Mouse (Mus musculus) heart, postnatal 0 days (tissue): ENCODE measurements around the gene Pgbd5. TPM values are rescaled to one million over a fixed set of nuclear protein-coding genes. Genes with fewer than 3 reads are reported as not detected.

ENCODE experiments used
- ATAC-seq: fragments of 200-750 bp; cut with Nextera tagmentation; 2 replicates; pipeline ENCODE4 v1.8.0; 2017; ENCODE audit warnings: low read depth, moderate number of reproducible peaks, moderate library complexity; ENCODE audit not compliant: insufficient read depth
- DNase-seq: peaks from one replicate; pipeline ENCODE4 v3.0.0-alpha.2; 2016; ENCODE audit warnings: low spot score
- H3K27ac ChIP-seq: fragments of 300-500 bp; sonication (generic); 2 replicates; pipeline ENCODE4 v1.5.1; 2014; ENCODE audit warnings: low read depth, mild to moderate bottlenecking
- H3K27me3 ChIP-seq: fragments of 300-500 bp; sonication (generic); 2 replicates; pipeline ENCODE4 v1.6.1; 2014; ENCODE audit warnings: low read length, mixed read lengths; ENCODE audit not compliant: control insufficient read depth, insufficient read depth
- H3K36me3 ChIP-seq: fragments of 300-500 bp; sonication (generic); replicated peaks from 2 replicates; pipeline ENCODE4 v1.6.1; 2014; ENCODE audit warnings: low read length, mixed read lengths; ENCODE audit not compliant: control insufficient read depth, insufficient read depth
- H3K4me1 ChIP-seq: fragments of 300-500 bp; sonication (generic); 2 replicates; pipeline ENCODE4 v1.6.1; 2014; ENCODE audit warnings: antibody characterized with exemption; ENCODE audit not compliant: control insufficient read depth, insufficient read depth
- H3K4me2 ChIP-seq: fragments of 300-500 bp; sonication (generic); 2 replicates; pipeline ENCODE4 v1.6.1; 2014; ENCODE audit warnings: low read depth, mild to moderate bottlenecking, low read length, moderate library complexity
- H3K4me3 ChIP-seq: fragments of 300-500 bp; sonication (generic); 2 replicates; pipeline ENCODE4 v1.5.1; 2014; ENCODE audit warnings: low read depth, low read length
- H3K9ac ChIP-seq: fragments of 300-500 bp; sonication (generic); replicated peaks from 2 replicates; pipeline ENCODE4 v1.6.1; 2014; ENCODE audit warnings: low read depth, low read length, mixed read lengths
- H3K9me3 ChIP-seq: fragments of 300-500 bp; sonication (generic); replicated peaks from 2 replicates; pipeline ENCODE4 v1.6.1; 2016; ENCODE audit warnings: low read length; ENCODE audit not compliant: control insufficient read depth
- CTCF ChIP-seq: IDR thresholded peaks from 2 replicates; pipeline ENCODE4 v1.5.1; 2016; ENCODE audit warnings: antibody characterized with exemption, control low read depth, low read depth
- EP300 ChIP-seq: IDR thresholded peaks from 2 replicates; pipeline ENCODE4 v1.6.1; 2016; ENCODE audit warnings: antibody characterized with exemption, low read depth
- WGBS: fragments of 180-500 bp; shearing (Covaris S2); extraction: QIAGEN DNeasy Blood & Tissue Kit; methylation state at CpG from one replicate; pipeline ENCODE4 v1.1.7; 2014; 5-methylcytosine and 5-hydroxymethylcytosine counted together
- polyA plus RNA-seq: library from polyadenylated mRNA; unstranded; fragments of >200 nt; fragmentation: Nextera tagmentation; extraction: Ambion mirVana; gene quantifications from 2 replicates; pipeline ENCODE4 v1.2.1, GENCODE M21; 2015
- total RNA-seq: library from RNA; depleted of rRNA; stranded (reverse); fragments of >200 nt; gene quantifications from 2 replicates; pipeline ENCODE4 v1.2.3, GENCODE M21; 2014; ENCODE audit warnings: low replicate concordance

Pgbd5 gene
- total and polyA plus RNA-seq, 2 experiments from 2014 or later, result 0.97 to 1.7 TPM

DNA sequence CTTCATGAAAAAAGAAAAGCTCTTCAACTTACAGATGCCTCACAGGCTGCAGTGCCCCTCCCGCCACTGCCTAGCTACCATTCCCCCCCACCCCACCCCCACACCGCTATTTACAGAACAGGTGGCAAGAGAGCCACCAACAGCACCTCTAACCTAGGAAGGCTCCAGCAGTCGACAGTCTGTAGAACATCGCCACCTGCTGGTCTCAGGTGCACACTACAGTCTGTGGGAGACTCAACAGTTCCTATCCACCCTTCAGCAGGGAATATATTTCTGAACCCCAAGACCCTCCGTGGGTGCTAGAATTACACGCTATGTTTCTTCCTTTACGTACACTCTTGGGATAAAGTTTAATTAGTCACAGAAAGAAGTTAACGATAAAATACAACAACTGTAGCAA lies 71.2 kb downstream of the Pgbd5 start:
- no peak overlapping the region for H3K4me2 ChIP-seq
- TF ChIP-seq CTCF (peak; percentile 85), EP300 (no peak)
- H3K4me1 ChIP-seq, result no peaks in the 10 kb centered on the region
- ATAC-seq, result 0 out of 2 replicates have a peak, but pooled peaks have one; percentile 36
- no peaks in the 10 kb centered on the region for H3K9me3 ChIP-seq
- H3K4me3 ChIP-seq, result no peak overlapping the region
- peak; percentile 76 for DNase-seq
- 19% methylated on average over 8 of the region's 8 CpGs for WGBS
- no peak overlapping the region for H3K27ac ChIP-seq
- H3K36me3 ChIP-seq, result no peaks in the 10 kb centered on the region
- no peaks in the 10 kb centered on the region for H3K27me3 ChIP-seq
- no peak overlapping the region for H3K9ac ChIP-seq

DNA sequence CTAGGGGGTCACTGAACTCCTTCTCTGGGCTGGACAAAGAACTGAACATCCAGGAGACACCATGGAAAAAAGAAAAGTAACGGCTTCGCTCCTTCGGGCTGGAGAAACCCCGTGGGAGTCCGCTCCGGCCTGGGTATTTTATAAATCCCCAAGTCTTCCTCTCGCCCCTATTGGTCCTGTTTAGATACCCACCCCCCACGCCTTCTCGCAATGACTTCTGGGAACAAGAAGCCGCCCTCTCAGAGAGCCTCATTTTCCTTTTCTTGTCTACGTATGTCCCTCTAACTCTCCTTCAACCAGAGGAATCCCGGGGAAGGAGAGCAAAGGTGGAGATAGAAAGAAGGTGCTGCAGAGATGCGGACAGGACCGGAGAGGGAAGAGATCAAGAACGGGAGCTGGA lies 76.1 kb downstream of the Pgbd5 start:
- 89% methylated on average over 15 of the region's 15 CpGs for WGBS
- Histone ChIP-seq H3K9ac (no peak overlapping the region), H3K4me1 (no peaks in the 10 kb centered on the region), H3K27ac (no peak overlapping the region), H3K4me3 (no peak overlapping the region), H3K36me3 (no peaks in the 10 kb centered on the region), H3K4me2 (no peak overlapping the region), H3K9me3 (no peaks in the 10 kb centered on the region), H3K27me3 (no peaks in the 10 kb centered on the region)
- TF ChIP-seq CTCF (no peak), EP300 (no peak)
- ATAC-seq, result no peak
- DNase-seq, result no peak

DNA sequence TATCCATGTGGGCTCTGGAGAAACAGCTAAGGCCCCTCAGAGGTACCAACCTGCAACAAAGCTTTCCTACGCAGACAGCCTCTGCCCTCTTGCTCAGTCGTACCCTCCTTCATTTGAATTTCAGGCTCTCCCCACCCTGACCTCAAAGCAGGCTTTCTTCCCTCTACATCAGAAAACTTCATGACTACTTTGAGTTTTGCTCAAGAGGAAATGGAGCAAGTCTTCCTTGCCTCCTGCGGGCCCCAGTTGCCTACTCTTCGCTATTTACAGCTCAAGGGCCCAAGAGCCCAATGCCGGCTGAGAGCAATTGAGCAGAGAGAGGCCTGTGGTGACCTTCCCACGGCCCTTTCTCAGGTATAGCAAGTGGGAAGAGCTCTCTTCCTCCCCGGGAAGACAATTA lies 76.9 kb downstream of the Pgbd5 start:
- no peak overlapping the region for H3K9ac ChIP-seq
- no peak overlapping the region for H3K4me2 ChIP-seq
- no peak overlapping the region for H3K4me3 ChIP-seq
- H3K36me3 ChIP-seq, result no peaks in the 10 kb centered on the region
- DNase-seq (no peak), ATAC-seq (no peak)
- H3K27me3 ChIP-seq, result no peaks in the 10 kb centered on the region
- no peak overlapping the region for H3K27ac ChIP-seq
- WGBS, result 70% methylated on average over 7 of the region's 7 CpGs
- no peaks in the 10 kb centered on the region for H3K4me1 ChIP-seq
- H3K9me3 ChIP-seq, result no peaks in the 10 kb centered on the region
- TF ChIP-seq CTCF, result no peak
- no peak for TF ChIP-seq EP300

DNA sequence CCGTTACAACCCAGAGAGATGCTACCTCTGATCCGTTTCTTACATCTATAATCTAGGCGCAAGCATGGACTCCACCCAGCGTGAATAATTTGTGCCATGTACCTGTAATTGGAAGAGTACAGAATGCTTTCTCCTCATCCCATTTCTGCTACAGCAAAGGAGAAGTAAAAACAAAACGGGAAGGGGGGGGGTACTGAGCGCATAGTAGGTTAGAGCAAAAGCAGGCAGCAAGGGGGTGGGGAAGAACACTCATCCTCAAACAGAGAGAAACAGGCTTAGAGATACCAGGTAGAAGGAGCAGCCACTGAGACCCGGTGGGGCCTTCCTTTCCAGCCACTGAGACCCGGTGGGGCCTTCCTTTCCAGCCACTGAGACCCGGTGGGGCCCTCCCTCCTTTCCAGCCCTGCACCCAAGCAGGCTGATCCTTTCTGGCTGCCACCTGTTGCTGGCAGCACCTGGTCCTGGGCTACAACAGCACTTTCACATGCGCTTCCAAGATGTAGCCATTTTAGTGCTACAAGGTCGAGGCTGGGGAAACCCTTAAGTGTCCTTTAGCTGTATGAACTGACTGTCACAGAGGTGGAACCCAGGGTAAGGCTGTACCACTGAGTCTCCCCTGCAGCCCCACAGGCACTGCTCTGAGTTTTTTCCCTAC lies 77.6 kb downstream of the Pgbd5 start:
- Histone ChIP-seq H3K4me3 (no peak overlapping the region), H3K4me1 (no peaks in the 10 kb centered on the region), H3K27ac (no peak overlapping the region), H3K36me3 (no peaks in the 10 kb centered on the region), H3K9ac (no peak overlapping the region), H3K9me3 (no peaks in the 10 kb centered on the region), H3K4me2 (no peak overlapping the region), H3K27me3 (no peaks in the 10 kb centered on the region)
- 77% methylated on average over 11 of the region's 11 CpGs for WGBS
- DNase-seq, result no peak
- no peak for ATAC-seq
- no peak for TF ChIP-seq EP300
- TF ChIP-seq CTCF, result no peak

DNA sequence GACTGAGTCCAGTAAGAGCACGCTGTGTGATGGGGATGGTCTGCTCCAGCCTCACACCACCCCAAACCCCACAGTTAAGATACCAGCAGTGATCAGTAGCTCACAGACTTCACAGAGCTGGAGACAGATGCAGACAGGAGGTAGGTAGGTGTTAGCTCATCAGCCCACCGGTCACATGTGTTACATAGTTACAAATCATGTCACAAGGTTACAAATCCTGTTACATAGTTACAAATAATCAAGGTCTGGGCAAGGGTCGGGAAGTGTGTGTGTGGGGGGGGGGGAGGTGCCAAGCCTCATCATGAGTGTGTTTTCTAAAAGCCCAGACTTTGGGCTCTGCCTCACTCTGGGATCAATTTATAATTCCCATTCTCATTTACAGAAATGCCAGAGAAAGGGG lies 78.5 kb downstream of the Pgbd5 start:
- H3K9me3 ChIP-seq, result no peaks in the 10 kb centered on the region
- DNase-seq (no peak), ATAC-seq (no peak)
- TF ChIP-seq CTCF (no peak), EP300 (no peak)
- no peaks in the 10 kb centered on the region for H3K36me3 ChIP-seq
- no peaks in the 10 kb centered on the region for H3K27me3 ChIP-seq
- H3K4me1 ChIP-seq, result no peaks in the 10 kb centered on the region
- H3K9ac ChIP-seq, result no peak overlapping the region
- no peak overlapping the region for H3K4me2 ChIP-seq
- 77% methylated on average over 3 of the region's 3 CpGs for WGBS
- H3K4me3 ChIP-seq, result no peak overlapping the region
- no peak overlapping the region for H3K27ac ChIP-seq

DNA sequence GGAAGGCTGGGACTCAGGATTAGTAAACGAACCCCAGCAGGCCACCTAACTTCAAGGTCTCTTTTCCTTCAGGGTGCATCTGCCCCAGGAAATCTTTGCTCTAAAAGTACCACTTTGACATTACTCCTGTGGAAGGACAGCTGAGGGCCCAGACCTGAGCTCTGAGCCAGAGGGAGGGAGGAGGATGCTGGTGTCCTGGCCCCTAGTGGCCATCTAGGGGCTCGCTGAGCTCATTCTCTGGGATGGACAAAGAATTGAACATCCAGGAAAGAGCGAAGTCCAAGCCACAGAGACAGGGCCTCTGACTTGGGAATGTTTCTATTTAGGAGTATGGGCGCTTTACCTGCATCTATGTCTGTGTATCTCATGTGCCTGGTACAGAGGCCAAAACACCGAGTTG lies 87.8 kb downstream of the Pgbd5 start:
- no peak for ATAC-seq

More for the DNA sequence above, 87.8 kb downstream of the Pgbd5 start:
- peak; percentile 26; the same call in 1 of the 2 replicates for TF ChIP-seq CTCF
- TF ChIP-seq EP300, result no peak
- no peaks in the 10 kb centered on the region for H3K27me3 ChIP-seq
- peaks cover 3% of the 10 kb centered on the region; the same call in 1 of the 2 replicates for H3K4me1 ChIP-seq
- H3K4me2 ChIP-seq, result no peak overlapping the region
- DNase-seq, result no peak
- H3K36me3 ChIP-seq, result no peaks in the 10 kb centered on the region
- H3K9ac ChIP-seq, result no peak overlapping the region
- H3K4me3 ChIP-seq, result no peak overlapping the region
- H3K27ac ChIP-seq, result no peak overlapping the region
- 57% methylated on average over 5 of the region's 5 CpGs for WGBS
- H3K9me3 ChIP-seq, result no peaks in the 10 kb centered on the region
